Mouse (Mus musculus) mesoderm, embryonic 11.5 days (tissue): Measurements from ENCODE around the gene Gapt.

Source experiments
- DNase-seq: peaks from one replicate; pipeline ENCODE4 v3.0.0-alpha.2; 2012; ENCODE audit warnings: low read depth, low spot score

Gapt gene

GRCm38 (mm10) chr13:110346707-110347106, 10.3 kb downstream of the Gapt start:
- DNase-seq, result peak; percentile 58

DNA sequence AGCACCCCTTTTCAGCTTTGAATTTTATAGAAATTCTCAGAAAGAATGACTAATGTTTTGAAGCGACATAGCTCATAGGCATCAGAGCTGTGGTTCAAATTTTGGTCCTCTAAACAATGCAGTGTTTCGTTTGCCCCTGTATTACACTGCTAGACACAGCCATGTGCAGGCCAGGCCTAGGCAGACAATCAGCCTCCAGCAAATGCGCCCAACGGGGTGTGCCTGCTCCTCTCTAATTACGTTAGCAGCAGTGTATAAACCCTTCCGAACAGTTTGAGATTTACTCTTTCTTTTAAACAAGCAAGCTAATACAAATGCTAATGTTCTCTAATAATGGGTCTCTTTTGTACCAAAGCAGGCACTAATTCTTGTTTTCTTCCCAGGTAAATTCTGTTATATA, 14.4 kb downstream of the Gapt start:
- no peak for DNase-seq

- DNase-seq, result no peak
Measured at GRCm38 (mm10) chr13:110332958-110333597, 23.9 kb downstream of the Gapt start.

DNA sequence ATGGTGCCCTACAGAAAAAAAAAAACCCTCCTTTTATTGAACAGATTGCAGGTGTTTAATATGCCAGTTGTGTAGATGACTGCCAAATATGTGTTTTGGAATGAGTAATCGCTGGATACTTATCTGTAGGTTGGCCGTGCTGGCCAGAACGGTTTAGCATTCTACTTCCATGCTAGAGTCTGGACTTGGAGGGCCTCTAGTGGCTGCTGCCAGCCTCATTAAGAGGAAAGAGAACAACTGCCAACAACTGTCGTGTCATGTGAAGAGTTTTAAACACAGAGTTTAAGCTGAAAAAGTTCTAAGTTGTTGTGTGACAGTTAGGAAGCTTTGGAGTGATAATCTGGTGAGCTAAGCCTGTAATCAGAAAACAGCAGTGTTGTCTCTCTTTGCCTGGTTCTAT, 38.3 kb downstream of the Gapt start:
- no peak for DNase-seq

GRCm38 (mm10) chr13:110307188-110307587, 49.8 kb downstream of the Gapt start:
- DNase-seq, result no peak
